17 mouse cellular contexts compared by ENCODE assay signal in the genomic region with DNA sequence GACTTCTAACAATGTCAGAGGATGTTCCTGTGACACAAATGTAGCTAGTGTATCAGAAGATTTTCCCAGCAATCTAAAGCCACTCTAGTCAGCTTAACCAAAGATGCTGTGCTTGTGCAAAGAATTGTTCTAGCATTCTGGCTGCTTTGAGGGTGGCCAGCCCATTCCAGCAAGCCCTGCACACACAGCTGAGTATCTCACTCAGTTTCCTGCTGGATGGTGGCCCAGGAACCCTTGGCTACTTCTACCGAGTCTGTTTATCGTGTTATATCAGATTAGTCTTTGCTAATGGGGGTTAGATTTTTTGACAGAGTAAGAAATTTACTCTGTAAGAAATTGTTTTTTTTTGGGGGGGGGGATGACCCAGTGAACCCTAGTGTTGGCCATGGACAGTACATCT. TPM values are rescaled to one million over a fixed set of nuclear protein-coding genes. Genes with fewer than 3 reads are reported as not detected.
DNase-seq lines count a peak whose midpoint lies in the region; ATAC-seq and TF ChIP-seq lines count a peak whose summit lies in the region.
"Had no signal": no experiment of that assay in that cellular context is flagged by ENCODE, and none has a peak within 500 bp of the region (broad histone marks: within the 10 kb centered on the region; RNA-seq: fewer than 3 reads in every experiment).

No protein-coding gene starts in this region.

- no peaks in the 10 kb centered on the region for H3K36me3 ChIP-seq in stomach, postnatal 0 days (ENCODE audit: control insufficient read depth, insufficient read depth, low read length)
- H3K36me3 ChIP-seq: intestine, embryonic 15.5 days; stomach, embryonic 15.5 days had no signal

- ATAC-seq in stomach, postnatal 0 days (ENCODE audit: low FRiP score, low TSS enrichment): no peak
- ATAC-seq: forebrain, embryonic 14.5 days; intestine, embryonic 15.5 days; midbrain, embryonic 16.5 days had no signal

- no peak overlapping the region for H3K4me2 ChIP-seq in stomach, postnatal 0 days (replicated peaks; ENCODE audit: low read depth)
- H3K4me2 ChIP-seq: intestine, embryonic 15.5 days; stomach, embryonic 15.5 days had no signal

- H3K27ac ChIP-seq in stomach, postnatal 0 days (replicated peaks): no peak overlapping the region
- H3K27ac ChIP-seq: intestine, embryonic 15.5 days; macrophage; stomach, embryonic 15.5 days had no signal

- peak; percentile 46 to 62 for DNase-seq in cerebellum, postnatal 10 days
- no peak for DNase-seq in cerebellum, adult 8-10 months
- peak; percentile 50 to 63 for DNase-seq in kidney, postnatal 4 days
- DNase-seq in kidney, adult 9 months: no peak
- peak; percentile 6 to 10 for DNase-seq in urinary bladder, postnatal 36 days (ENCODE audit: low spot score in 2 of 2)
- no peak for DNase-seq in urinary bladder, adult 18-20 months (ENCODE audit: low spot score in 2 of 2)
- DNase-seq in stomach, postnatal 0 days (ENCODE audit: low spot score): peak; percentile 11
- no peak for DNase-seq in yolk sac, embryonic 10.5 days (ENCODE audit: low spot score)
- DNase-seq: thymus, postnatal 4 days had no signal

- H3K9ac ChIP-seq in stomach, postnatal 0 days (ENCODE audit: low read length): no peak overlapping the region
- H3K9ac ChIP-seq: intestine, embryonic 15.5 days; stomach, embryonic 15.5 days had no signal

- no peak for TF ChIP-seq EP300 in stomach, postnatal 0 days (optimal IDR thresholded peaks at IDR 0.05)

- TF ChIP-seq CTCF in stomach, postnatal 0 days (IDR thresholded peaks at IDR 0.05; ENCODE audit: low read depth): no peak

- H3K4me3 ChIP-seq in stomach, postnatal 0 days (ENCODE audit: low read depth, low read length): no peak overlapping the region
- H3K4me3 ChIP-seq: intestine, embryonic 15.5 days; stomach, embryonic 15.5 days had no signal

- no peaks in the 10 kb centered on the region for H3K9me3 ChIP-seq in stomach, postnatal 0 days (ENCODE audit: control insufficient read depth, low read length)
- H3K9me3 ChIP-seq: intestine, embryonic 15.5 days; stomach, embryonic 15.5 days had no signal

- H3K27me3 ChIP-seq in stomach, postnatal 0 days (ENCODE audit: control insufficient read depth, insufficient read depth, low read length): no peaks in the 10 kb centered on the region
- H3K27me3 ChIP-seq: intestine, embryonic 15.5 days; stomach, embryonic 15.5 days had no signal

- H3K4me1 ChIP-seq in stomach, postnatal 0 days (replicated peaks; ENCODE audit: control insufficient read depth, insufficient read depth): no peaks in the 10 kb centered on the region
- H3K4me1 ChIP-seq: intestine, embryonic 15.5 days; stomach, embryonic 15.5 days had no signal

- WGBS in stomach, postnatal 0 days: 40% methylated on average over 2 of the region's 2 CpGs

RNA-seq across cellular contexts. Expression of gene Gm17087, which starts 54.4 kb away (rescaled TPM):
- not detected in 2 replicates for polyA plus RNA-seq in stomach, postnatal 0 days (2015; fragmentation: Nextera tagmentation; extraction: Ambion mirVana)
- polyA plus RNA-seq: forebrain, embryonic 14.5 days; hindbrain, embryonic 11.5 days; intestine, embryonic 15.5 days; liver, adult 2 months; macrophage; midbrain, embryonic 16.5 days; neural tube, embryonic 11.5 days had no signal

Comparison
In these comparisons a context has a peak if more than half of its experiments do, and no peak if none do; other contexts are left out.
1. DNase-seq: peak in cerebellum, postnatal 10 days (2 of 2), kidney, postnatal 4 days (2 of 2), urinary bladder, postnatal 36 days (2 of 2) and stomach, postnatal 0 days (single experiment); none in cerebellum, adult 8-10 months (single experiment), kidney, adult 9 months (single experiment), urinary bladder, adult 18-20 months (0 of 2) and yolk sac, embryonic 10.5 days (single experiment).